Mouse (Mus musculus) ES-Bruce4 (cell line): ENCODE results near the gene Cyp2c39.

ENCODE experiments used
- CTCF ChIP-seq: IDR thresholded peaks from one replicate; pipeline ENCODE4 v1.8.1; 2011; ENCODE audit warnings: low read depth, low read length
- EP300 ChIP-seq: IDR thresholded peaks from 2 replicates; pipeline ENCODE4 v1.6.1; 2011; ENCODE audit warnings: low read depth, low read length; ENCODE audit not compliant: insufficient read depth
- POLR2A ChIP-seq: IDR thresholded peaks from one replicate; pipeline ENCODE4 v1.8.1; 2011; ENCODE audit warnings: low read length; ENCODE audit not compliant: insufficient read depth

DNA sequence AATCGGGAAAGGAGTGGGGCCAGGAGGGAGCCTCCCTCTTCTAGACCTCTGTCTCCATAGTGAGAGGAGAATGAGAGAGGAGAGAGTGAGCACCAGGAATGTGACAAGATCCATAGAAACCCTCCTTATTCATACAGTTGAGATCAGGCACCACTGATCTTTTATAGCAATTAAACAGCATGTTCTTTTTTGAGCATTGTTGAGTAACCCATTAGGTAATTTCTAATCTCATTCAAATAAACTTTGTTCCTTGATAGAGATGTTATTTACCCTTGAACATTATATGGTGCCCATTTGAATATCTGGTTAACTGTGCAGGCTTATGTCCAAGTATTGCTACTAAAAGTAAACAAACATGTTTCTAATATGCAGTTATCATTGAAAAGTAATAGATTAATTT is 47.7 kb upstream of the Cyp2c39 start, which contains the start of gene Cyp2c38:
- TF ChIP-seq CTCF (no peak), POLR2A (no peak), EP300 (no peak)
